Mouse (Mus musculus) heart, embryonic 11.5 days (tissue): ENCODE measurements around the gene Prpsap2. TPM values are rescaled to one million over a fixed set of nuclear protein-coding genes. Genes with fewer than 3 reads are reported as not detected.

Source experiments
- ATAC-seq: fragments of 200-750 bp; cut with Nextera tagmentation; replicated peaks from 2 replicates; pipeline ENCODE4 v1.8.0; 2017; ENCODE audit warnings: moderate library complexity; ENCODE audit not compliant: insufficient number of reproducible peaks, low FRiP score, low TSS enrichment
- H3K27ac ChIP-seq: fragments of 300-500 bp; sonication (generic); 2 replicates; pipeline ENCODE4 v1.5.1; 2014; ENCODE audit warnings: mild to moderate bottlenecking, low read depth, low read length
- H3K27me3 ChIP-seq: fragments of 300-500 bp; sonication (generic); 2 replicates; pipeline ENCODE4 v1.6.1; 2014; ENCODE audit warnings: mild to moderate bottlenecking, low read length, mixed read lengths; ENCODE audit not compliant: control insufficient read depth, insufficient read depth
- H3K36me3 ChIP-seq: fragments of 300-500 bp; sonication (generic); 2 replicates; pipeline ENCODE4 v1.6.1; 2014; ENCODE audit warnings: mild to moderate bottlenecking, low read length, moderate library complexity, mixed read lengths; ENCODE audit not compliant: control insufficient read depth, insufficient read depth
- H3K4me1 ChIP-seq: fragments of 300-500 bp; sonication (generic); 2 replicates; pipeline ENCODE4 v1.6.1; 2014; ENCODE audit warnings: low read length; ENCODE audit not compliant: control insufficient read depth, insufficient read depth
- H3K4me2 ChIP-seq: fragments of 300-500 bp; sonication (generic); 2 replicates; pipeline ENCODE4 v1.6.1; 2014; ENCODE audit warnings: mild to moderate bottlenecking, moderate library complexity
- H3K4me3 ChIP-seq: fragments of 300-500 bp; sonication (generic); 2 replicates; pipeline ENCODE4 v1.5.1; 2014; ENCODE audit warnings: low read depth, low read length
- H3K9ac ChIP-seq: fragments of 300-500 bp; sonication (generic); 2 replicates; pipeline ENCODE4 v1.6.1; 2014; ENCODE audit warnings: mild to moderate bottlenecking, low read depth, low read length, moderate library complexity
- H3K9me3 ChIP-seq: fragments of 300-500 bp; sonication (generic); replicated peaks from 2 replicates; pipeline ENCODE4 v1.6.1; 2016; ENCODE audit warnings: low read length; ENCODE audit not compliant: control insufficient read depth
- WGBS: fragments of 180-500 bp; shearing (Covaris S2); extraction: QIAGEN DNeasy Blood & Tissue Kit; methylation state at CpG from one replicate; pipeline ENCODE4 v1.1.7; 2014; ENCODE audit not compliant: insufficient replicate concordance; 5-methylcytosine and 5-hydroxymethylcytosine counted together
- polyA plus RNA-seq: library from polyadenylated mRNA; unstranded; fragments of >200 nt; fragmentation: Nextera tagmentation; extraction: Ambion mirVana; gene quantifications from 2 replicates; pipeline ENCODE4 v1.2.1, GENCODE M21; 2014

Gene Prpsap2
- polyA plus RNA-seq, 1 experiment from 2014 or later = 13.8 TPM

DNA sequence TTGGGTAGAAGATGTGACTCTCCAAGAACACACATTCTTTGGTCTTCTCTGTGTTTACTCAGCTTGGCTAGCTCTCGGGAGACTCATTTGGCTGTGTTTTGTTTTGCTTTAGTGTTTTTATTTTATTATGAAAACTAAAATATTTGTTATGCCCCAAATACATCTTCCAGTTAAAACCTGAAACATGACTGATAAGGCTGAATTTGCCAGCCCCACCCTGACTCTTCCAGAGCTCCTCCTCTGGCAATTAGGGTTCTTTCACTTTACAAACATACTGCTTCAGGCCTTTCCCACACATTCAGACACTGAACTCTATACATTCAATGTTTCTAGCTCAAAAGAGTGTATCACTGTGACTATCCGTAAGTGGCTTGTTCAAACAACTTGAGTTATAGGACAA lies 4.7 kb downstream of the Prpsap2 start:
- H3K4me3 ChIP-seq = no peak overlapping the region
- H3K9ac ChIP-seq = no peak overlapping the region
- no peaks in the 10 kb centered on the region for H3K27me3 ChIP-seq
- no peak overlapping the region for H3K27ac ChIP-seq
- no peak for ATAC-seq
- no peaks in the 10 kb centered on the region for H3K9me3 ChIP-seq
- 80% methylated on average over 2 of the region's 2 CpGs for WGBS
- H3K4me2 ChIP-seq = no peak overlapping the region
- 0 out of 2 replicates have a peak, but pooled peaks cover 3% of the 10 kb centered on the region for H3K4me1 ChIP-seq
- peaks cover 17% of the 10 kb centered on the region for H3K36me3 ChIP-seq

DNA sequence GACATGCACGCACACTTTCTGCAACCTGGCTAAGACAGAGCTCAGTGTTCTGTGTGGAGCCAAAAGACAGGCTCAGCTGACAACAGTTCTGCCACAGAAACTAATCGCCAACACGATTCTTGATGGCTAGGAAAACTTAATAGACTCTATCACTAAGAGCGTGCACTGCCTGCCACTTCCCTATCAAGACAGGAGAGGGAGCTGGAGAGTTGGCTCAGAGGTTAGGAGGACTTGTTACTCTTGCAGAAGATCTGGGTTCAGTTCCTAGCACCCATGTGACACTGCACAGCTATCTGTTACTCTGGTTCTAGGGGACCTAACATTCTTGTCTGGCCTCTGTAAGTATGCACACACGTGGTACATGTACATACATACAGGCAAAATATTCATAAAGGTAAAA lies 10.3 kb downstream of the Prpsap2 start:
- no peaks in the 10 kb centered on the region for H3K27me3 ChIP-seq
- WGBS = 74% methylated on average over 5 of the region's 5 CpGs
- no peak for ATAC-seq
- H3K4me1 ChIP-seq = no peaks in the 10 kb centered on the region
- no peak overlapping the region for H3K4me3 ChIP-seq
- peaks cover 17% of the 10 kb centered on the region for H3K36me3 ChIP-seq
- no peak overlapping the region for H3K4me2 ChIP-seq
- H3K9ac ChIP-seq = no peak overlapping the region
- no peak overlapping the region for H3K27ac ChIP-seq
- no peaks in the 10 kb centered on the region for H3K9me3 ChIP-seq

DNA sequence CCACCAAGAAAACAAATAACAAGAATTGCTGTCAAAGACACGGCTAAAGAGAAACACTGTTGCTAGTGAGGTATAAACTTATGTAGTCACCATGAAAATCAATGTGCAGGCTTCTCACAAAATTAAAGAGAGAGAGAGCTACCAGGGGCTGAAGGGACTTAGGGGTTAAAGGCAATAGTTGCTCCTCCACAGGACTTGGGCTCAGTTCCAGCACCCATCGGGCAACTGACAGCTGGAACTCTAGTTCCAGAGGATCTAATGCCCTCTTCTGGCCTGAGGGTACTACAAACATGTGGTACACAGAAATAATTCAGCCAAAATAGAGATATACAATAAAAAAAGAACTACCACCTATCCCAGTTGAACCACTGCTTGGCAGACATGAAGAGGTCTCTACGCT lies 14.7 kb downstream of the Prpsap2 start:
- H3K27me3 ChIP-seq = no peaks in the 10 kb centered on the region
- no peak overlapping the region for H3K4me3 ChIP-seq
- H3K4me1 ChIP-seq = no peaks in the 10 kb centered on the region
- no peak overlapping the region for H3K27ac ChIP-seq
- 81% methylated on average over 3 of the region's 3 CpGs for WGBS
- no peak overlapping the region for H3K4me2 ChIP-seq
- ATAC-seq = no peak
- peaks cover 7% of the 10 kb centered on the region for H3K36me3 ChIP-seq
- H3K9ac ChIP-seq = no peak overlapping the region
- no peaks in the 10 kb centered on the region for H3K9me3 ChIP-seq

DNA sequence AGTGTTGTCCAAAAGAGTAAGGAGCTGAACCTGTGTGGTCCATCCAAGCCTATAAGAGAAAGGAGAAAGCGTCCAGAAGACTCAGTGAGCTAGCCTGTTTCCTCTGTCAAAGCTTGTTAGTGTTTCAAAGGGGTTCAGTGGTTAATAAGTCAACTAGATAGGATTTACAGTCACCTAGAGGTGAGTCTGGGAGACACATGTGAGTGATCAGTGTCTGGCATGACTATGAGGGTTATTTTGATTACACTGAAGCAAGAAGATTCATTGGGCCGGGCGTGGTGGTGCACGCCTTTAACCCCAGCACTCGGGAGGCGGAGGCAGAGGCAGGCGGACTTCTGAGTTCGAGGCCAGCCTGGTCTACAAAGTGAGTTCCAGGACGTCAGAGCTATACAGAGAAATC lies 16.1 kb downstream of the Prpsap2 start:
- 89% methylated on average over 9 of the region's 9 CpGs for WGBS
- H3K4me2 ChIP-seq = no peak overlapping the region
- H3K9me3 ChIP-seq = no peaks in the 10 kb centered on the region
- no peaks in the 10 kb centered on the region for H3K4me1 ChIP-seq
- no peak overlapping the region for H3K27ac ChIP-seq
- no peak overlapping the region for H3K4me3 ChIP-seq
- peaks cover 13% of the 10 kb centered on the region for H3K36me3 ChIP-seq
- H3K27me3 ChIP-seq = no peaks in the 10 kb centered on the region
- no peak for ATAC-seq
- H3K9ac ChIP-seq = no peak overlapping the region

DNA sequence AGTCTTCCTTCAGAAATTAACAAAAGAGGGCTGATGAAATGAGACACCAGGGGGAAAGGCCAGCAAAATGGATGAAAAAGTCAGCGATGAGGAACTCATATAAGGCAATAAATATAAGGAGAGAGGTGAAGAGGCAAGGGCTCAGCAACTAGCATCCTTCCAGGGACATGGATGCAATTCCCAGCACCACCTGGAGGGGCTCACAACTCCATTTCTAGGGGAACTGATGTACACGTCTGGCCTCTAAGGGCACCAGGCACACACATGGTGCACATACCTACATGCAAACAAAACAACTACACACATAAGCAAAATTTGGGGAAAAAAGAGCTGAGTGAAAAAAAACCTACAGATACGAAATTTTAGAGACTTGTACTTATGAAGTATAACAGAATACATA lies 17.4 kb downstream of the Prpsap2 start:
- no peaks in the 10 kb centered on the region for H3K27me3 ChIP-seq
- peaks cover 19% of the 10 kb centered on the region for H3K36me3 ChIP-seq
- H3K9me3 ChIP-seq = no peaks in the 10 kb centered on the region
- no peak for ATAC-seq
- no peak overlapping the region for H3K27ac ChIP-seq
- no peak overlapping the region for H3K4me3 ChIP-seq
- H3K4me2 ChIP-seq = no peak overlapping the region
- WGBS = 63% methylated on average over 3 of the region's 3 CpGs
- H3K4me1 ChIP-seq = no peaks in the 10 kb centered on the region
- no peak overlapping the region for H3K9ac ChIP-seq

DNA sequence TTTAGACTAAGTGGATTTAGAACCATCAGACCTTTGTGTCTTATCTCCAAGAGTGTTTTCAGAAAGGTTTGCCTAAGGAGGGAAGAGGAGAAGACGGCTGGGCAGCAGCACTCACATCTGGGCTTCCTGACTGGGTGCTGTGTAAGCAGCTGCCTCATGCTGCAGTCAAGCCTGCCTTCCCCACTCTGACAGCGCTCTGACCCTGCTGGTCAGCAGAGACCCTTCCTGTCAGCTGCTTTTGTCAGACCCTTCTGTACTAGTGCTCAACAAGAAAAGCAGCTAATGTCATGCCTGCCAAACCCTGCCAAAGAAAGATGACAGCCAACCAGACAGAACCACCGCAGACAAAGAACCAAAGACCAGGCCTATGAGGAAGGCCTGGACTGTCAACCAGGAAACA lies 18.1 kb downstream of the Prpsap2 start:
- Histone ChIP-seq H3K27me3 (no peaks in the 10 kb centered on the region), H3K4me2 (no peak overlapping the region), H3K9ac (no peak overlapping the region), H3K36me3 (peaks cover 20% of the 10 kb centered on the region), H3K4me1 (no peaks in the 10 kb centered on the region), H3K4me3 (no peak overlapping the region), H3K27ac (no peak overlapping the region), H3K9me3 (no peaks in the 10 kb centered on the region)
- no peak for ATAC-seq
- 77% methylated on average over 3 of the region's 3 CpGs for WGBS

DNA sequence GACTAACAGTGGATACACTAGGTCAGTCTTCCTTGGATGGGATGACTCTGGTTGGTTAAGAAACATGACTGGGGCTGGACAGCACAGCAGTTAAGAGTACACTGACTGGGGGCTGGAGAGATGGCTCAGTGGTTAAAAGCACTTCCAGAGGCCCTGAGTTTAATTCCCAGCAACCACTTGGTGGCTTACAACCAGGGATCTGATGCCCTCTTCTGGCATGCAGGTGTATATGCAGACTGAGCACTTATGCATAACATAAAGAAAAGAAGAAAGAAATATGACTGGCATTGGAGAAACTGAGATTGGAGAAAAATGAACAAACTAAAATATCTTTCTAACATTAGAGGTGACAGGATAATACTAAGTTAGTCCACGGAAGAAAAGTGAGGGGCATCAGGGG lies 21.4 kb downstream of the Prpsap2 start:
- H3K4me1 ChIP-seq = no peaks in the 10 kb centered on the region
- no peaks in the 10 kb centered on the region for H3K27me3 ChIP-seq
- H3K27ac ChIP-seq = no peak overlapping the region
- H3K9me3 ChIP-seq = no peaks in the 10 kb centered on the region
- no peak overlapping the region for H3K9ac ChIP-seq
- WGBS = 85% methylated on average over 1 of the region's 1 CpGs
- no peak for ATAC-seq
- peaks cover 37% of the 10 kb centered on the region for H3K36me3 ChIP-seq
- H3K4me2 ChIP-seq = no peak overlapping the region
- no peak overlapping the region for H3K4me3 ChIP-seq

- Histone ChIP-seq H3K4me2 (no peak overlapping the region), H3K27me3 (no peaks in the 10 kb centered on the region), H3K36me3 (peaks cover 32% of the 10 kb centered on the region), H3K4me1 (no peaks in the 10 kb centered on the region), H3K9me3 (no peaks in the 10 kb centered on the region), H3K9ac (no peak overlapping the region), H3K4me3 (no peak overlapping the region), H3K27ac (no peak overlapping the region)
- WGBS = 86% methylated on average over 1 of the region's 1 CpGs
- ATAC-seq = no peak
Observed at GRCm38 (mm10) chr11:61737290-61737689, 24.6 kb downstream of the Prpsap2 start.

DNA sequence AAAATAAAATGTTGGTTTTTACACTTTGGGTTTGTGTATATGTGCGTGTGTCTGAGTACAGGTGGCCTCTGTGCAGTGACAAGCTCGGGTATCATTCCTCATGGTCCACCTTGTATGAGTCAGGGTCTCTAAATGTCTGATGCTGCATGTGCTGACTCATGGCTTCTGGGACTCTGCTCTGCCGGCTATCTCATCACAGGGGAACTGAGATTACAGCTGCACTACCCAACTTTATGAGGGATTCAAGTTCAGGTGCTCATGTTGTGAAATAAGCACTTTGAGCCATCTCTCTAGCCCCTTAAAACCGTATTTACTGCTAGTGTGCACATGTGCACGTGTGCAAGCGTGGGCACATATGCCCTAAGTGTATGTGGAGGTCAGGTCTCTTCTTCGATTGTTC lies 29.2 kb downstream of the Prpsap2 start:
- H3K27me3 ChIP-seq = no peaks in the 10 kb centered on the region
- no peak overlapping the region for H3K27ac ChIP-seq
- 84% methylated on average over 7 of the region's 7 CpGs for WGBS
- H3K9me3 ChIP-seq = no peaks in the 10 kb centered on the region
- H3K4me3 ChIP-seq = no peak overlapping the region
- no peak overlapping the region for H3K9ac ChIP-seq
- ATAC-seq = no peak
- H3K36me3 ChIP-seq = peaks cover 18% of the 10 kb centered on the region
- no peaks in the 10 kb centered on the region; the same call in 1 of the 2 replicates for H3K4me1 ChIP-seq
- no peak overlapping the region for H3K4me2 ChIP-seq
